Mouse (Mus musculus) common myeloid progenitor, adult 5-6 weeks (primary cell): ENCODE measurements around the gene Col17a1. TPM values are rescaled to one million over a fixed set of nuclear protein-coding genes. Genes with fewer than 3 reads are reported as not detected.

ENCODE experiments used
- ATAC-seq: replicated peaks from 2 replicates; pipeline ENCODE4 v1.8.0; 2016; ENCODE audit warnings: low read depth, mild to moderate bottlenecking, moderate TSS enrichment, inconsistent platforms; ENCODE audit not compliant: poor library complexity, severe bottlenecking
- total RNA-seq: library from RNA; stranded (forward); fragments of 200-1000, 187-1606 nt; gene quantifications from 2 replicates; pipeline ENCODE4 v1.2.3, GENCODE M21; 2017

Col17a1 gene
- total RNA-seq, 1 experiment from 2014 or later: not detected

DNA sequence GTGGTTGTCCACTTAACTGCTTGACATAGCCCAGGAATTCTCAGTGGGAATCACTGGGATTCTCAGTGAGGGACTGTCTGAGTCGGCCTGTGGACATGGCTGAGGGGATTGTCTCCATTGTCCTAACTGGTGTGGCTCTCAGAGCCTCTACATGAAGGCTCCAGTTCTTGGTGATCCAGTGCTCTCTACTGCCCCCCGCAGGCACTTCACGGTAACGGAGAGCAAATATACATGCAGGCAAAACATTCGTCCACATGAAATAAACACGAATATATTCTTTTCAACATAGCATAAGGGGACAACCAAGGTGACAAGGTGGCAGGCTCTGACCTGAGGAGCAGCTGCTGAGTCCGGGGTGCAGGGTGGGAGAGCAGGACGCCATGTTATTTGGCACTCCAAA is 17.5 kb downstream of the Col17a1 start:
- peak; percentile 67 for ATAC-seq

DNA sequence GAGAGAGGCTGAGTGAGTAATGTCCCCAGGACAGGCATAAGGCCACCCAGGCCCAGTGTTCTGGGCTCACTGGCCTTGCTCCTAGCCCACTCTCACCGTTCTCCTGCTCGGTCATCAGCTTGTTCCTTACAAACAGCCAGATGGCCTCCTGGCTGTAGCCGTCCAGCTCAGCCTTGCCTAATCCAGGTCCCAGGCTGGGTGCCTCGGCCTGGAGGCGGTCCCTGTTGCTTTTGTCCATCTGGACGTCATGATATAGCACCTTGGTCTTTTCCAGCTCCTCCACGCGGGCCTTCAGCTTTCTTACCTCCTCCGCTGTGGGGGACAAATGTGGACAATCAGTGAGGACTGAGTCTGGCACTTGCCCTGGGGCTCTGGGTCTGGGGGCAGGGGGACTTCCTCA is 23.5 kb downstream of the Col17a1 start:
- no peak for ATAC-seq

DNA sequence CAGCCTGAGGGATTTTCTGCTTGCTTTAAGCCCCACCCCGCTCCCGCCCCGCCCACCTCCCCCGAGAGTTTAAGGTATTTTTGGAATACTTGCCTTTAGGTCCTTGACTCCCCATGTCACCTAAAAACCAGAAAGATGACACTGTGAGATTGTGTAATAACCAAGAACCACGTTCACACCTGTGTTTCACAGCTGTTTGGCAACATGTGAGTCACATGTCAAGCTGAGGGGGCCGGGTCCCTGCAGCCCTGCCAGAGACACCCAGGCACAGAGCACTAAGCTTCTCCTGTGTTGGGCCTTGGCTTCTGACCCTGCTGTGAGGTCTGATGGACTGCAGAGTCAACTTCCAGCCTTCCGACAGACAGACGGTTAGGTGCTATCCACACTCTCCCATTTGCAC is 24.3 kb downstream of the Col17a1 start:
- no peak for ATAC-seq

DNA sequence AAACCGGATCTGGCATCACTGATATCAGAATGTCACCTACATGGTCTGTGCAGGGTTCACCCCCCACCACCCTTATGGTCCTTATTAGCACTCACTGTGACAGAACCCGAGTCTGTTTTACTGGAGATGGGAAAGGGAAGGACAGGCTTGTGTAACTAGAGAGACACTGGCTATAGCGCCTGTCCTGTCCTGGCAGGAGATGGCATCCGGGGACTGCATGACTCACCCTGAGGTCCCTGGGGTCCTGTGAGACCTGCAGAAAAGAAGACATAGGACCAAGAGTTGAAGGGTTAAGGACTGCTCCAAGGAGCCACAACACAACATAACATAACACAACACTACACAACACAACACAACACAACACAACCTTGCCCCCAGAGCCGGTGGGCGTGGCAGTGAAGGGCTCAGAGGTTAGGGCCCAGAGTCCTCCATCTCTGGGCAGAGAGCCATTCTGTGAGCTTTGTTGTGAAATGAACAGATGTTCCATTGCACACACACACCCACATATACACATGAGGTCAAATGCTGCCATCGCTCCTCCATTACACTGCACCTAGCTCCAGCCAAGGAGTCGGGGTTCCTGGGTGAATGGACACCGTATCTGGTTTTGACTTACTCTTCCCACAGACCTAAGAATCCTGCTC is 32.0 kb downstream of the Col17a1 start:
- no peak for ATAC-seq

DNA sequence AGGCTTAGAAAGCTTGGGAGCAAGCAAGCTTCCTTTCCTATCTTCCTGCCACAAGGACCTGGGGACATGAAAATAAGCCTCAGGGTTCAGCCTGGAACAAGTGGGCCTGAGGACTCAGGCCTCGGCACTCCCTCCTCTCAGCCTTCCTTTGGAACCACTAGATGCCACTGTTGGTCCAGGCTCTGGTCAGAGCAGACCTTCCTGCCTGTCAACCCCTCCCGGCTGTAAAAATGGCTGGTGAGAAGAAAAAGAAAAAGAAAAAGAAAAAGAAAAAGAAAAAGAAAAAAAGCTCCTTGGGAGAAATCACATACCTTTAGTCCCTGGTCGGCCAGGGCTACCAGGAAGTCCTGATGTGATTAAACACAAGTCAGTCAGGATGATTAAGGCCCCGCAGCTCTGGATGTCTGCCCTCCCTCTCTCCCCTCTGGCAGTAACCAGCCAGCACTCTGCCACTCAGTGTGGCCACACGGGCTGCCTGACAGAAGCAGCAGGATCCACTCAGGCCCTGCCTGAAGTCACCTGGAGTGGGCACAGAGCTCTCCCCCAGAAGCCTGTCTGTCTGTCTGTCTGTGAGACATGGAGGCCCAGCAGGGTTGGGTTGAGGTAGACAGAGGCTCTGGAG is 32.9 kb downstream of the Col17a1 start:
- peak; percentile 70 for ATAC-seq

DNA sequence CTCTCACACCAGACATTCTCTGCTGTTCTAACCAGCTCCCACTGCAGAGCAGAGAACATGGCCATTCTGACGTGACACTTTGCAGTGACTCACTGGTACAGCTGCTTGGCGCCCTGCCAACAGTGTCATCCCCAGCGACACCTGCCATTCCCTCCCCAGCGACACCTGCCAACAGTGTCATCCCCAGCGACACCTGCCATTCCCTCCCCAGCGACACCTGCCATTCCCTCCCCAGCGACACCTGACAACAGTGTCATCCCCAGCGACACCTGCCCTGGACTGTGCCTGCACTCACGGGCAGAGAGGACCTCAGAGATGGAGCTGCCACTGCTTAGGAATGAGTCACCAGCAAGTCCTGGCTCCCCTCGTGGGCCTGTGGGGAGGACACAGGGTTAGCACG is 37.0 kb downstream of the Col17a1 start:
- no peak for ATAC-seq

DNA sequence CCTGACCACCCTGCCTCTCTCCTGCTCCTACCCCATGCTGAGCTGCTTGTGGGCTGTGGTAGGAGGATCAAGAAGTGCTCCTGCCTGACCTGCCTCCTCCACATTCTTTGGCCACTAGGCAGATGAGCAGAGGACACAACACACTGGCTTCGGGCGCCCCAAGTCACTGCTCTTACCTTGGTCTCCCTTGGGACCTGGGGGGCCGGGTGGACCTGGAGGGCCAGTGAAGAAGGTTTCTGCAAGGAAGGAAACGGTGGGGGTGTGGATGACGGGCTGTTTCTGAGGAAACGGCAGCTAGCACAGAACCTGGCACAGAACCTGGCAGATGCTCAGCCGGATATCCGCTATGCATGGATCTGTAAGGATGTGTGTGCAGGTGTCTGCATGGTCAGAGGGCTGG is 38.7 kb downstream of the Col17a1 start:
- no peak for ATAC-seq

DNA sequence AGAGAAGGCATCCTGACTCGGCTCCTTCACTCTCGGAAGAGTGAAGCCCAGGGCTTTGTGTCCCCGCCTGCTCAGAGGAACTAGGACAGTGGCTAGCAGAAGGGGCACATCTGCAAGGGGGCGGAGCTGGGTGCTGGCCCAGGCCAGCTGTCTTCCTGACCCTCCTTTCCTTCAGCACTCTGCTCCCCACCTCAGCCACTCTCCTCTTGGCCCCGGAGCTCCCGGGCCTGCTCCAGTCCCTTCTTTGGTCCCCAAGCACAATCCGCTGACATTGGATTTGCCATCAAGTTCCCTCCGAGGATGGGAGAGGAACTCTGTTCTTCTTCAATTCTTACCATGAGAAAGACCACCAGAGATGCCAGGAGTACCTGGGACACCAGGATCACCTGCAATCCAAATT is 39.6 kb downstream of the Col17a1 start:
- ATAC-seq: no peak

DNA sequence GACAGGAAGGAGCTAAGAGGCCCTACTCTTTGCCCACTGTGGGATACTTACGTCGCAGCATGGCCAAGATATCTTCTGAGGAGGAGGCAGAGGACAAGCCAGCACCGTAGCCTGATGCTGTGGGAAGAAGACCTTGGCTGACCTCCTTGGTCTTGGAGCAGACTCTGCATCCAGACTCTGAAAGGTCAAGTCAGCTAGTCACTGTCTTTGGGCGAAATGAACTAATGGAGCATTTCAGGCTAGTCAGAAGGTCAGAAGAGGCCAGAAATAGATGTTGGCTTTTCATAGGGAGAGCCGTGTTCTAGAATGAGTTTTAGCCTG is 40.8 kb downstream of the Col17a1 start:
- ATAC-seq: no peak

DNA sequence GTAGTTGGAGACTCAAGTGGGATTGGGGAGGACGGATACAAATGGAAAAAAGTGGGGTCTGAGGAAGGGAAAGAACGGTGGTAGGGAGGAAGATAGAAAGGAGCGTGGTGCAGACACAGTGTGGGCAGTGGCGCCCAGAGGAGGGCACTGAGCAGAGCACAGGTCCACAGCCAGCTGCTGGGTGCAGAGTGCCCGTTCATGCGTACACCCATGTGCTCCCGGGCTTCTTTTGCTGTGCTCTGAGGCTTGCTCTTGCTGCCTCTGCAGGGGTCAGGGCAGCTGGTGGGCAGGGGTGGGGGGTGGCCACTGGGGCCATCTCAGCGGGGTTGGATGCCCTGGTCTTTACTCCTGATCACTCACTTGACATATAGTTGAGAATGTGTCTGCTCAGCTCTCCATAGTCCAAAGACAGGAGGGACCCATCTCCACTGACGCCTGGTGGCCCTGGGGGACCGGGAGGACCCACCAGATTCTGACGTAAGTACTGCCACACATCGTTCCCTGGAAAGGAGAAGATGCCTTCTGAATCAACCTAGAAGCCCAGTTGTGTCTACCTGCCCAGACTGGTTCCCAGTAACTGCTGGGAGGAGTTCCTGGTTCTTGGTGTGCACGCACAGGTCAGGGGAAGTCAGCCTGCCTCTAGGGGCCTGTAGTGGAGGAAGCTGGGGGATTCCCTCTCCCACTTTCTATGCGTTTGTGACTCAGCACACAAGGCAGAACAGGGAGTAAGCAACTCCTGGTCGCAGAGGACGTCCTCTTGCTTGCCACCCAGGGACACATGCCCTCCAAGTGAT is 41.3 kb downstream of the Col17a1 start:
- ATAC-seq: 0 out of 2 replicates have a peak, but pooled peaks have one; percentile 19

DNA sequence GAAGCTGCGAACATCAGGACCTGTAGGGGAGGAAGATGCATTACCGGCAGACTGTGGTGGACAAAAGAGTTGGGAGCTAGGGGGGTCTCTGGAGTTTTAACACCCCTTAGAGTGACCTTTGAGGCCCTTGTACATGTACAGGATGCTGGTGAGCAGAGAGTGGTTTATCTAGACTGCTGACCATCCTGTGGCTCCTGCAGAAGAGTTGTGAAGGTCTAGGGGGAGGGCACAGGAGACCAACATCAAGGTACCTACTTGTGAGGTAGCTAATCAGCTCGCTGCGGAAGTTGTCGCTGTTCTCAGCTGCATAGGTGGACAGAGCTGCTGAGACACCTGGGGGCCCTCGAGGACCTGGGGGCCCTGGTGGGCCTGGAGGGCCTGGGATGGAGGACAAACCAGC is 42.8 kb downstream of the Col17a1 start:
- ATAC-seq: no peak

DNA sequence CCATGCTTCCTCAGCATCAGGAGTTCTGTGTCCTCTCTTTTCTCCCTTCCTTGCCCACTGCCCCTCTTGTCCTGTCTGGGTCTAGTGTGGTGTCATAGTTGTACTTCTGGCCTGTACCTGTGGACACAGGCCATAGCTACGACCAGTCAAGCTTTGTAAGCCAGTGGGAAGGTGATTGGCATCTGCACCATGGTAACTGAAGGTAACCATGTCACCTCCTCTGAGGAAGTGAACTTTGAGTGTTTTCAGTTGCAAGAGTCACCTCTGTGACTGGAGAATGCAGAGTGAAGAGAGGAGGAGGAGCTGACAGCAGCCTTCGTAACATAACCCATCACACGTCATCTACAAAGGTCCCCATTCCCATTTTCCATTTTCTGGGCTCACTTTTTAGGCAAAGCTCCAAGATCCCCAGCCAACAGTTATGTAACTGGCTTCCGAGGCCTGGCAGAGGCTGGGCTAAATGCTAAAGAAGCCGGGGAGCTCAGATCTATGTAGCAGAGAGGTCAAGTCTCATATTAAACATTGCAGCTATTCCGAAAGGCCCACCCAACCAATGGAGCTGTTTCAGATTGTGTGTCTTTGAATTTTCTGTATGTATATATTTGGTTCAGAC is 45.3 kb downstream of the Col17a1 start:
- no peak for ATAC-seq

DNA sequence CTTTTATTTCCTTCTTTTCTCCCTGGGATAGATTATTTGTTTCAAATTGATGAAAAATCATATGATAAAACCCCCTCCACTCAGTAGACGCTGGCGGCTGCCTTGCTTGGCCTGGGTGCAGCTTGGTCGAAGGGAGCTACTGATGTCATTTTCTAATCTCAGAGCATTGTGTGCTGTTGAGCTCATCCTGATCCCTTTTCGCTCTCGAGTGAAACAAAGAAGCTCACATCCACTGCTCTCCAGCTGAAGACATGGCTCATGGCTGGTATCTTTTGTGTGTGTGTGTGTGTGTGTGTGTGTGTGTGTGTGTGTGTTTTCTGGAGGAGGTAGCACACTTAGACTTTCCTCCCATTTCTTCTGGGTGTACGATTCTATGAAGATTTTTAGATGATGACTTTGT is 46.3 kb downstream of the Col17a1 start:
- no peak for ATAC-seq

DNA sequence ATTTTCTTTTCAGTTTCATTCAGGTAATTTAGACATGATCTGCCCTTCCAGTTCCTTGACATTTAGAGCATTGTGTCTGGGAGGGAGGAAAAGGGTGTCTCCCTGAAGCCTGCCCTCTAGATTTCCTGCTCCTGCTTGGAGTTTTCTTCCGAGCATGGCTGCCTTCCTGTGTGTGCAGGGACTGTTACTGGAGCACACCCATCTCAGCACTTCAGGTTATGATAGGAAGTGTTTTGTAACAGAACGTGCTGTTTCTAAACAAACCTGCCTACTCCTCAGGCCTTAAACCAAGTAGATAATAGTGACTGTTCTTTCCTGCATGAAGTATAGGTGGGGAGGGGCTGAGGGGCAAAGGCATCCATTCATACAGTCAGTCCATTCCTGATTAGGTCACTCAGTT is 48.0 kb downstream of the Col17a1 start:
- ATAC-seq: no peak

DNA sequence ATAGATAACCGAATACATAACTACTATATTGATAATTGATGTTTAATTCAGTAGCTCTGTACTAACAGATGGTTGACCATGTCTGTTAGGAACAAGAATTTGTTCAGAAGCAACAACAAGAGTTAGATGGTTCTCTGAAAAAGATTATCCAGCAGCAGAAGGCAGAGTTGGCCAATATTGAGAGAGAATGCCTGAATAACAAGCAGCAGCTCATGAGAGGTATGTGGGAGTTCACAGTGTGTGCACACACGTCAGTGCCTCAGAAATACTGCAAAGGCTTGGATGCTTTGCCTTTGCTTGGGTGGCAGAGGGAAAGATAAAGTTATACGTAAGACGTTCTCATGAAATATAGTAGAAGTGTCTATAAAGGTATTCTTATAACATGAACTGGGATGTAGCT is 56.5 kb downstream of the Col17a1 start:
- no peak for ATAC-seq

DNA sequence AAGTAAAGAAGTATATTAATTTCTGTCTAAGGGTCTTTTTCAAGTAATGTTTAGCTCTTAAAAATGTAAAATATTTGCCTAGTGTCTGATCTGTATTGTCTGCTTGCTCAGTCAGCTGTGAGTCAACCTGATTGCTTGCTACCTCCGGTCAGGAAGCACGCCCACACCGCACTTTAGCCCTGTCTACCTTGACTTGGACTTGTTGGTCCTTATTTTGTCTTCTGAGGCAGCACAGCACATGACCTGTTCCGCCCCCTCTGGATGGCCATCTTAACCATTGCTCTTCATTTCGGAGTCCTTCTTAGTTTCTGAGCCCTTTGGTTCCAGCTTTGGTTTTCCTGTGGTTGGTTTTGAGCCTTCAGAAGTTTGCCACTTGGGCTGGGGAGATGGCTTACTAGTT is 60.1 kb downstream of the Col17a1 start:
- ATAC-seq: no peak

DNA sequence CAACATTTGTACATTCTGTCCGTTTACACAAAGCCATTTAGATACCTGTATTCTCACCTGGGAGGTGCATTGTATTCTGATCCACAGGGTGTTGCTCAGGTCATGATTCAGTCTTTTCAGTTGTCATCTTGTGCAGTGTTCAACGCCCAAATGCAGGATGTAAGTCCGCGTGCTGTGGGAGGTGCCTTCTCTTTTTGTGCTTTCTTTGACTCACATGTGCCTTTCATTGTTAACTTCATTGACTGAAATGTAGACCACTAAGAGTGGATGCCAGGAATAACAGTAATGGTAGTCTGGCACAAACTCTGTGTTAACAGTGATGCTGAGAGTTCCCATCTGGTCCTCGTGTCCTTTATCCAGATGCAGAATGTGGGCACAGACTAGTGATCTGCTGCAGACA is 61.5 kb downstream of the Col17a1 start:
- ATAC-seq: no peak

DNA sequence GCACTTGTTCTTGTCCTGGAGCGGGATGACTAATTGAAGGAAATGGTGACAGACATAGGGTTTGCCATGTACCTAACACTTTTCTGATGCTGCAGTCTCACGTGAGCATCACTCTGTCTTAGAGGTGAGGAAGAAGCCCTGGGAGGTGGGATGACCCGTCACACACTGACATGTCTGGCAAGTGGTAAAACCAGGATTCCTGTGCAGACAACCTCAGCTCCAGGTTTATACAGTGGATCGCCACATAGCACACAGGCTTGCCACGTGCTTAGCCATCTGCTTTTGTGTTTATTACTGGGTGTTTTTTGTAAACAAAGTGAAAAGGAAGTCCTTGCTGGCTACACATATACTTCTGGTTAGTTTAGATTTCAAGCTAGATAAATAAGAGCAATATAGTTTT is 62.8 kb downstream of the Col17a1 start:
- ATAC-seq: no peak

DNA sequence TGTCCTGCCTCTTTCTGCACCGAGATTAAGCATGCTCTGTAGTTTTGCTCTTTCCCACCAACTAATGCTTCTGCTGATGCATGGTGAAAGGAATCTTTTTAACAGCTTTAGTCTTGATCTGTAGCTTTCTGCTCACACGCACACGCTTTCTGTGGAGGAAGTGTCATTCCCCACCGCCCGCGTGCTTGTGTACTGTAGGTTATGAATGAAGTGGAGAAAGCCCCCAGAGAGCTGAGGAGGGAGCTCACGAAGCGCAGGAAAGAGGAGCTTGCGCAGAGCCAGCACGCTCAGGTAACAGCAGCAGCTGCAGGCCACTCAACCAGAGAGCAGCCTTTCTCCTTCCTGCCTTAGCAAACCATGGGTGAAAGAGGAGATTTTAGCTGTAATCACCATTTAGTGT is 64.4 kb downstream of the Col17a1 start:
- ATAC-seq: no peak

DNA sequence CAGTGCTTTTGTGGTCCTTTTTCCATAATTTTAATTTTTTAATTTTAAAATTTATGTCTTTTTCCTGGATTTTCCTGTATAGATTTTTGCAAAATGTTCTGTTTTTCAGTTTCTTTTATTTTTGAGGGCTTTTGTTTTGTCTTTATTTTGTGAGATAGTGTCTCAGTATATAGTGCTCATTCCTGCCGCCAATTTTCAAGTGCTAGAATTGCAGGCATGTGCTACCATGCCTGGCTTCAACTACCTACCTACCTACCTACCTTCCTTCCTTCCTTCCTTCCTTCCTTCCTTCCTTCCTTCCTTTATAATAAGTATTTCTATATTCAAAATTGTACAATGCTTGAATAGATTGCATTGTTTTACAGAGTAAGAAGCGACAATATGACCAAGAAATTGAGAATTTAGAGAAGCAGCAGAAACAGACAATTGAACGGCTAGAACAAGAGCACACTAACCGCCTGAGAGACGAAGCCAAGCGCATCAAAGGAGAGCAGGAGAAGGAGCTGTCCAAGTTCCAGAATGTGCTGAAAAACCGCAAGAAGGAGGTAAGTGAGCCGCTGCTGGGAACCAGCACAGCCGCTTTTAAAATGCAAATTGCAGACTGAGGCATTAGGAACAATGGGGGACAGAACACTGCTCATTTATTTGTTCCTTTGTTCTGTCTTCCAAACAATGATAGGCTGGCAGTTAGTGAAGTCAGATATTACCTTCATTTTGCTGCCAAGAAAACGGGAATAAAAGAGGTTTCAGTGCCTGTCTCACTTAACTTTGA is 66.8 kb downstream of the Col17a1 start:
- no peak for ATAC-seq
